ENCODE assay signal across 8 mouse cellular contexts in genomic region chr4:138462971-138463831, GRCm38 (mm10). TPM values are rescaled to one million over a fixed set of nuclear protein-coding genes. Genes with fewer than 3 reads are reported as not detected.
DNase-seq lines count a peak whose midpoint lies in the region; ATAC-seq and TF ChIP-seq lines count a peak whose summit lies in the region.

No protein-coding gene starts in this region.

- peak; percentile 40 for ATAC-seq in forebrain, embryonic 13.5 days
- no peak for ATAC-seq in limb, embryonic 15.5 days (ENCODE audit: insufficient number of reproducible peaks, low FRiP score, low TSS enrichment, low read depth)
- no peak for ATAC-seq in megakaryocyte-erythroid progenitor cell, adult 5-6 weeks (replicated peaks; ENCODE audit: low FRiP score, low TSS enrichment, poor library complexity, severe bottlenecking)

- peaks cover 44% of the 10 kb centered on the region for H3K4me1 ChIP-seq in forebrain, embryonic 13.5 days
- H3K4me1 ChIP-seq in limb, embryonic 15.5 days = peaks cover 32% of the 10 kb centered on the region
- H3K4me1 ChIP-seq in olfactory bulb, adult 2 months (ENCODE audit: control insufficient read depth, insufficient read depth, low read length) = peaks cover 51% of the 10 kb centered on the region

- peak; percentile 36 for DNase-seq in adrenal gland, adult 2 months
- DNase-seq in adrenal gland, adult 8-10 months = no peak
- peak; percentile 82 for DNase-seq in MN1 (ENCODE audit: low spot score)
- DNase-seq in induced T-regulatory cell, adult 2 months (ENCODE audit: low read depth) = peak; percentile 9

- H3K9me3 ChIP-seq in forebrain, embryonic 13.5 days (replicated peaks) = 0 out of 2 replicates have a peak, but pooled peaks cover 3% of the 10 kb centered on the region
- no peaks in the 10 kb centered on the region for H3K9me3 ChIP-seq in limb, embryonic 15.5 days

- TF ChIP-seq CTCF in olfactory bulb, adult 2 months (IDR thresholded peaks at IDR 0.05; ENCODE audit: insufficient read depth, low read depth, low read length) = no peak

- H3K4me2 ChIP-seq in forebrain, embryonic 13.5 days = peak overlapping the region; percentile 42
- peak overlapping the region; percentile 26; the same call in 1 of the 2 replicates for H3K4me2 ChIP-seq in limb, embryonic 15.5 days

- no peak overlapping the region for H3K4me3 ChIP-seq in forebrain, embryonic 13.5 days
- no peak overlapping the region for H3K4me3 ChIP-seq in limb, embryonic 15.5 days
- no peak overlapping the region for H3K4me3 ChIP-seq in olfactory bulb, adult 2 months (ENCODE audit: insufficient read depth, low read depth, low read length)

- H3K9ac ChIP-seq in forebrain, embryonic 13.5 days = peak overlapping the region; percentile 43
- no peak overlapping the region for H3K9ac ChIP-seq in limb, embryonic 15.5 days

- peak overlapping the region; percentile 83 for H3K27ac ChIP-seq in forebrain, embryonic 13.5 days
- peak overlapping the region; percentile 43 for H3K27ac ChIP-seq in limb, embryonic 15.5 days
- H3K27ac ChIP-seq in olfactory bulb, adult 2 months (ENCODE audit: insufficient read depth, low read depth, low read length) = peak overlapping the region; percentile 99

- 6% methylated on average over 11 of the region's 11 CpGs for WGBS in forebrain, embryonic 13.5 days
- whole genome bisulfite sequencing in limb, embryonic 15.5 days = 4% methylated on average over 11 of the region's 11 CpGs
- 1% methylated on average over 11 of the region's 11 CpGs for WGBS in olfactory bulb, adult 2 months

- H3K36me3 ChIP-seq in forebrain, embryonic 13.5 days (ENCODE audit: poor library complexity, severe bottlenecking) = no peaks in the 10 kb centered on the region
- no peaks in the 10 kb centered on the region for H3K36me3 ChIP-seq in limb, embryonic 15.5 days

- peaks cover 55% of the 10 kb centered on the region for H3K27me3 ChIP-seq in forebrain, embryonic 13.5 days
- H3K27me3 ChIP-seq in limb, embryonic 15.5 days = peaks cover 50% of the 10 kb centered on the region

- TF ChIP-seq POLR2A in olfactory bulb, adult 2 months (IDR thresholded peaks at IDR 0.05; ENCODE audit: insufficient read depth, low read depth, low read length) = no peak

RNA-seq across cellular contexts. Expression of gene Camk2n1, which starts 9.1 kb away (rescaled TPM):
- total RNA-seq in adrenal gland, adult 2 months (2021) = 10 to 100 TPM; 24.4 to 26.4 TPM
- polyA plus RNA-seq in adrenal gland, adult 2 months (2012; rRNA removed) = 30.9 and 69.4 TPM in 2 replicates
- total RNA-seq in adrenal gland, adult 8-10 months (2022) = 10 to 100 TPM; 29.2 to 33.7 (median 31.2) TPM
- polyA plus RNA-seq in forebrain, embryonic 13.5 days (2015; fragmentation: Nextera tagmentation; extraction: Ambion mirVana) = 6.6 and 6.9 TPM in 2 replicates
- 1.7 and 2.2 TPM in 2 replicates for polyA plus RNA-seq in limb, embryonic 15.5 days (2015; fragmentation: Nextera tagmentation; extraction: Ambion mirVana)
- 114 and 206 TPM in 2 replicates for polyA plus RNA-seq in olfactory bulb, adult 2 months (2012; ENCODE audit: insufficient read depth, insufficient read length, low replicate concordance, missing spikeins)
- total RNA-seq in megakaryocyte-erythroid progenitor cell, adult 5-6 weeks (2014; fragmentation: Nextera tagmentation) = not detected in 2 replicates
- total RNA-seq in megakaryocyte-erythroid progenitor cell, adult 5-6 weeks (2017) = 0.05 TPM in 1 of 2 replicates, not detected in the other

RNA-seq across cellular contexts. Expression of gene Mul1, which starts 28.7 kb away (rescaled TPM):
- total RNA-seq in adrenal gland, adult 2 months (2021) = 10 to 100 TPM; 45.1 to 61.0 TPM
- 20.4 and 26.9 TPM in 2 replicates for polyA plus RNA-seq in adrenal gland, adult 2 months (2012; rRNA removed)
- 10 to 100 TPM; 54.2 to 59.0 (median 56.8) TPM for total RNA-seq in adrenal gland, adult 8-10 months (2022)
- 18.6 and 19.2 TPM in 2 replicates for polyA plus RNA-seq in forebrain, embryonic 13.5 days (2015; fragmentation: Nextera tagmentation; extraction: Ambion mirVana)
- polyA plus RNA-seq in limb, embryonic 15.5 days (2015; fragmentation: Nextera tagmentation; extraction: Ambion mirVana) = 16.8 and 17.7 TPM in 2 replicates
- polyA plus RNA-seq in olfactory bulb, adult 2 months (2012; ENCODE audit: insufficient read depth, insufficient read length, low replicate concordance, missing spikeins) = not detected in 2 replicates
- total RNA-seq in megakaryocyte-erythroid progenitor cell, adult 5-6 weeks (2014; fragmentation: Nextera tagmentation) = 13.2 and 18.1 TPM in 2 replicates
- total RNA-seq in megakaryocyte-erythroid progenitor cell, adult 5-6 weeks (2017) = 3.2 and 10.2 TPM in 2 replicates

Comparison
In these comparisons a context has a peak if more than half of its experiments do, and no peak if none do; other contexts are left out.
1. H3K27ac ChIP-seq: peak in every context shown above with its lines; median percentile 99 in olfactory bulb, adult 2 months; 83 in forebrain, embryonic 13.5 days; 43 in limb, embryonic 15.5 days.